Mouse (Mus musculus) spleen, embryonic (tissue): ENCODE data around the gene Cse1l.

Experiments used
- CTCF ChIA-PET: fragments of 350-600 bp; sonication (Branson Sonifier 250); formaldehyde crosslinking; loops from one replicate; lab custom pipeline; 2022; lab: Charles Lee

Cse1l gene

DNA sequence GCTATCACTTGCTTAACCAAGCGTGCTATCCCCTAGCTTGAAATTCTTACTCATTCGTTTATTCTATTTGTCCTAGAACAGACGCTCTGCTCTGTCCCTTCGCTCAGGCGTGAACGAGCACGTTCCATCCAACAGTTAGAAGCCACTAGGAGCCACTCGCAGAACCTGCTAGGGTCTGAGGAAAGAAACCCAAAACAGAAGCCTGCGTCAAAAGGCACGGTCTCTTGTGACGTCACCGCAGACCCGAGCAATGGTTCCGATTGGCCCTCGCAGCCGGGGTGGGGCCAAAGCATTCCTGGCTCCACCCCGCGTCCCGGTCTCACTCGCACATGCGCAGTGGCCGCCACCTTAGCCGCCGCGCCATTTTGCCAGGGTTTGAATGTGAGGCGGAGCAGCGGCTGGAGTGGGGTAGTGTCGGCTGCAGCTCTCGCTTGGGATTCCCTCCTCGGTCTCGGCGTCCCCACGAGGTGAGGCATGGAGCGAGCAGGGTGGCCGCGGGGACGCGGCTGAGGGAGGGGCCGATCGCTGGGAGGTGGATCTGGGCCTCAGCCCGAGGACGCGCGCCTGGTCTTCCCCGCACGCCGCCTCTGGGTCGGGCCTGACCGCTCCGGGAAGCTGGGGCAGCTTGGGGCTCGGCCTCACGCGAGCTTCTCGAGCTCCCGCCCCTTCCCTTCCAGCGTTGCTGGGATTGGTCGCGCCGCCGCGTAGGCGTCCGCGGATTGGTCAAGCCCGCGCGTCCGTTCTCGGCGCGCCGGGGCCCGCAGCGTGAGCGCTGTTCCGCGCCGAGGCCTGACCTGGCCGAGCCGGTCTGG lies at the start of gene Cse1l:
TSS of gene Cse1l (plus strand) at position 330 of the 812 bp plus-strand sequence.
- CTCF ChIA-PET = no interaction called here

DNA sequence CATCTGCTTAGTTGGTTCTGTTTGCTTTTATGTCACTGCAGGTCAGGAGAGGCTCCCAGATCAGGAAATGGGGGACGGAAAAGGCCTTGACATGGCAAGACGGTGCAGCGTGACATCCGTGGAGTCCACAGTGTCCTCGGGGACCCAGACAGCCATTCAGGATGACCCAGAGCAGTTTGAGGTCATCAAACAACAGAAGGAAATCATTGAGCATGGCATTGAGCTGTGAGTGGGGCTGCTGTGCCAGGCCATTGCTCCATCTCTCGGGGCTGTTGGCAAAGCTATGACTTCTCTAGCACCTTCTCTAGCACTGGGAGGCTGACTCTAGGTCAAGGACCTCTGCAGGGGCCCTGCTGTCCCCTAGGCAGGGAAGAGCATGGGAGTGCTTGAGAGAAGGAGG lies 49.5 kb upstream of the Cse1l start:
- CTCF ChIA-PET = interaction anchor here (0.6 to 0.9 kb wide), 2 partner anchors 136 to 236 kb away, joined by 3 to 5 read pairs; no protein-coding TSS in a partner anchor

DNA sequence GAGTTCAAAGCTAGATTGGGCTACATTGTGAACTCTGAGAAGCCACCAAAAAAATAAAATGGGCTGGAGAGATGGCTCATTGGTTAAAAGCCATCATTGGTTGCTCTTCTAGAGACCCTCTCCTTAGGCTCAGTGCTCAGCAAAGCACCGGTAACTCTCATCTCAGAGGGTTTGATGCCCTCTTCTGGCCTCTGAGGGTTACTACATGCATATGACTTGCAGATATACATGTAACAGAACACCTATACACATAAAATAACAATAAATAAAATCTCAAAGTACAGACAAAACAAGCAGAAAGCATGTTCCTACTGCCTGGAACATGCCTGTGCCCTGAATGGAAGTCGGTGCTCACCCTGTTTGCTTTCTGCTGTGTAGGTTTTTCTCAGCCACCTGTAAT lies 48.7 kb upstream of the Cse1l start:
- CTCF ChIA-PET = interaction anchor here (0.9 kb wide), 1 partner anchor 236 kb away, joined by 3 read pairs; no protein-coding TSS in a partner anchor

DNA sequence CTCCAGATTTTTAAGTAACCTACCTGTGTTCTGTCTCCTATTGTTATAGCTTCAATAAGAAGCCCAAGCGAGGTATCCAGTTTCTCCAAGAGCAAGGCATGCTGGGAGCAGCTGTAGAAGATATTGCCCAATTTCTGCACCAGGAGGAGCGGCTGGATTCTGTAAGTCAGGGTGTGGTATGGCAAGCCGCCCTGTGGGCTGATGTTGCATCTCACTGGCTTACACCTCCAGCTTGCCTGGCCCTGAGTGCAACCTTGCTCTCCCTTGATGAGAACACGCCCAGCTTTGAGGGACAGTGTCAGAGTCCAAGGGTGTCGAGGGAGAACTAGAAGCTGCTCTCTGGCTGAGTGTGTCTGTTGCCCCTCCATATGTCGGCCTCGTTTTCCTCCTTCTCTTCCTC lies 46.6 kb upstream of the Cse1l start:
- CTCF ChIA-PET = no interaction called here

- CTCF ChIA-PET = no interaction called here
These were observed 43.3 kb upstream of the Cse1l start for GRCm38 (mm10) chr2:166862505-166862904.

GRCm38 (mm10) chr2:166865476-166865875 lies 40.4 kb upstream of the Cse1l start:
- CTCF ChIA-PET = interaction anchor here (0.6 kb wide), 1 partner anchor 63 kb away, joined by 3 read pairs; no protein-coding TSS in a partner anchor

DNA sequence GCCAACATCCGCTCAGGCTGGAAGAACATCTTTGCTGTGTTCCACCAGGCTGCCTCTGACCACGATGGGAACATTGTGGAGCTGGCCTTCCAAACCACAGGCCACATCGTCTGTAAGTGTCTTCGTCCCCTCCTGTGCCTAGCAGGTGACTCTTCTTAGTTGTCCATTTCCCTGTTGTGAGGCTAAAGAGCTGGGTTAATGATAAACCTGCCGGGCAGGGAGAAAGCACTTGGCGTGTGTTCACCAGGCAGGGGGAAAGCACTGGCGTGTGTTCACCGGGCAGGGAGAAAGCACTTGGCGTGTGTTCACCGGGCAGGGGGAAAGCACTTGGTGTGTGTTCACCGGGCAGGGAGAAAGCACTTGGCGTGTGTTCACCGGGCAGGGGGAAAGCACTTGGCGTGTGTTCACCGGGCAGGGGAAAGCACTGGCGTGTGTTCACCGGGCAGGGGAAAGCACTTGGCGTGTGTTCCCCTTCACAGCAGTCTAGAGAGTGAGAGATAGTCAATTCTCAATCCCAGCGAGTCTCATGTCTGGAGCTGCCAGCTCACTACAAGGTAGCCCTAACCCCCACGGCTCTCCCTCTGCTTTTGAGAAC lies 35.5 kb upstream of the Cse1l start:
- CTCF ChIA-PET = no interaction called here

DNA sequence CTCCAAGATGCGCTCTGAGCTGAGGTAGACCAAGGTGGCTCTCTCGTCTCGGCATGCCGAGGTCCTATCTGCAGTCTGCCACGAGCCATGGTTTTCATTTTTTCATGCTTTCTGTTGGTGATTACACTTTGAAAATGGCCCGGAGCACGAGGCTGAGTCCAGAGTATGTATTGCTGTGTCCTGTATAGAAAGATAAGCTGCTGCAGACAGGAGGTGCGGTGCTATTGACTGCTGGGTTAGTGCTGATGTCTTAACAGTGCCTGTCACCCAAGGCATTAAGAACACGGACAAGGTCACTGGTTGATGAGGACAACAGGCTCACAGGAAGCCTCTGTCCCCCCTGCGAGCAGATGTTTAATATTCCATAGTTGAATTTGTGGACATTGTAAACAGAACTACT lies 34.9 kb upstream of the Cse1l start:
- CTCF ChIA-PET = no interaction called here

DNA sequence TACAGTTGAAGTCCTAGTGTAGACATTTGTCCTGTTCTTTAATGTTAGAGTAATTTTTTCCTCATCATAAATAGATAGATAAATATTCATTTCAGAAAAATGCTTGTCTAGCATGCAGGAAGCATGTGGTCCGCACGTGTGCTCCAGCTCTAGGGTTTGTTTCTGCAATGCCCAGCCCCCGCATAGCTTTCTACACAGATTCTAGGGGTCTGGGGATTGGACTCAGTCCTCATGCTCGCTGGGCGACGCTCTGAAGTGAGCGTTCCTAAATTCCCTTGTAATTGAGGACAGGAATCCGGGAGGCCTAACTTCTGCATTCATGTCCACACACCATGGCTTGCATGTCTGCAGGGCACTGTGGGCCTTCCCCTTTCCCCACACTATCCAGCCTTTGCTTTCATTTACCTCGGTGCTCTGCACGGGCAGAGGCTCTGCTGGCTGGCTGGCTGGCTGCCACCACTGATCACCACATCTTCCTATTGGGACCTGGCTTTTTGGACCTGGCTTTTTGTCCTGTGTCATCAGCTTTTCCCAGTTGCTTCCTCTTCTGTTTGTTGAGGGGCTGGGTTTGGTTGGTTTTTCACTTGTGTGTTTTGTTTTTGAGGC lies 31.1 kb upstream of the Cse1l start:
- CTCF ChIA-PET = no interaction called here

DNA sequence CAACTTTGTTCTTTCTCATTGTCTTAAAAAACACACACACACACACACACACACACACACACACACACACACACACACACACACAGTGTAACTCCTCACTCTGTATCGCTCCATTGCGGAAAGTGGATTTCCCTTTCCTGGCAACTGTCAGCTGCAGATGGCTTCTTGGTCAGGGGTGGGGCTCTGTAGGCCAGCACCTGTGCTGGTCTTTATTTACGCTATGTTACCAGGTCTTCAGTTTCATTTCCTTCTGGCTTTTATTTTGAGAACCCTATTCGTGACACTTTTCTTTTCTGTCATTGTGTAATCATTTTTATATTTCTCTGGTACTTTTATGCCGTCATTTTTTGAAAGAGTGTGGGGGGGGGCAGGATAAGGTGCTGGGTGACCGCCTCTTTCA lies 30.3 kb upstream of the Cse1l start:
- CTCF ChIA-PET = interaction anchor here (0.7 kb wide), 1 partner anchor 180 kb away, joined by 3 read pairs; no protein-coding TSS in a partner anchor

DNA sequence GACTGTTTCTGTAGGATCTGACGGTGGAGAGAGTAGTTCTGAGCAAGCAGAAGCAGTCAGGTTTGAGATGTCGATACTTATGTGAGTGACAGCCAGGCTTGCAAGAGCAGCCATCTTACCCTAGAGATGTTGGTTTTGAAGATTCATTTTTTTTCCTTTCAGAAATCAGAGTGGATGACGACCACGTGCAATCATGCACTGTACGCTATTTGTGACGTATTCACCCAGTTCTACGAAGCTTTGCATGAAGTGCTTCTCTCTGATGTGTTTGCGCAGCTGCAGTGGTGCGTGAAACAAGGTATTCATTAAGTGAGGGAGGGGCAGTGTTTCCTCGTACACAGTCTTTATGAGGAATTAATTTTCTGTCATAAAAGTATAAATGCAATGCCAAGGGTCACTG lies 29.5 kb upstream of the Cse1l start:
- CTCF ChIA-PET = interaction anchor here (1.0 kb wide), 1 partner anchor 9 kb away, joined by 3 read pairs; no protein-coding TSS in a partner anchor

DNA sequence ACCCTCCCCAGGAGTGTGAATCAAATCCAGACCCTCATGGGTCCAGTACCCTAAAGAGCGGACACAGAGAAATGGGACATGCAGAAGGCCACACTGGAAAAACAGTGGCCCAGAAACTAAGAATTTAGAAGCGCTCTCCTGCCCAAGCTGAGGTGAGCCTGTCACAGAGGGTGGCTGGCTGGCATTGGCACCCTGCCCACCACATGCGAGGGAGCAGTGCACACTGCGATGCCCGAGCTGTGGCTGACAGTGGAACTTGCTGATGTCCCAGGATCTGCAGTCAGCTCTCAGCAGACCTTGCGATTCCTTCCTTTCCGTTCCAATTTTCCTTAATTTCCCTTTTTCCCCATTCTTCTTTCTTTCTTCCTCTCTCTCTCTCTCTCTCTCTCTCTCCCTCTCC lies 20.8 kb upstream of the Cse1l start:
- CTCF ChIA-PET = interaction anchor here (0.9 kb wide), 1 partner anchor 8 kb away, joined by 3 read pairs; no protein-coding TSS in a partner anchor

GRCm38 (mm10) chr2:166885619-166886018 lies 20.2 kb upstream of the Cse1l start:
- CTCF ChIA-PET = interaction anchor here (0.9 kb wide), 1 partner anchor 9 kb away, joined by 3 read pairs; no protein-coding TSS in a partner anchor

DNA sequence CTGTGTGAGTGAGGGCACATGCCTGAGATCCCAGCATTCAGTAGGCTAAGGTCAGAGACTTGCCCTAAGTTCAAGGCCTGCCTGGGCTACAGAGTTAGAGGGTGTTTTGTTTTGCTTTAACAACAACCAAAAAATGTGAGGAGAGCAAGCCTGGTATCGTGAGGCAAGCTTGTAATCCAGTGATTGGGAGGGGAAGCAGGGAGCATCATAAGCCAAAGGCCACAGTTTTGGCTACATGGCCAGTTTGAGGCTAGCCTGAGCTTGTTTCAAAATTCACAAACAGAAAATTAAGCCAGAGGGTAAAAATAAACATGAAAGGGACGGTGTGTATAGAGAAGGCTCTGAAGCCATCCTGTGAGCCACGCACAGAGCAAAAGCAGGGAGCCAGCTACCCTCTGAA lies 19.6 kb upstream of the Cse1l start:
- CTCF ChIA-PET = no interaction called here

- CTCF ChIA-PET = interaction anchor here (0.6 kb wide), 1 partner anchor 185 kb away, joined by 3 read pairs; no protein-coding TSS in a partner anchor
These were observed 18.0 kb upstream of the Cse1l start for GRCm38 (mm10) chr2:166887816-166888215.

DNA sequence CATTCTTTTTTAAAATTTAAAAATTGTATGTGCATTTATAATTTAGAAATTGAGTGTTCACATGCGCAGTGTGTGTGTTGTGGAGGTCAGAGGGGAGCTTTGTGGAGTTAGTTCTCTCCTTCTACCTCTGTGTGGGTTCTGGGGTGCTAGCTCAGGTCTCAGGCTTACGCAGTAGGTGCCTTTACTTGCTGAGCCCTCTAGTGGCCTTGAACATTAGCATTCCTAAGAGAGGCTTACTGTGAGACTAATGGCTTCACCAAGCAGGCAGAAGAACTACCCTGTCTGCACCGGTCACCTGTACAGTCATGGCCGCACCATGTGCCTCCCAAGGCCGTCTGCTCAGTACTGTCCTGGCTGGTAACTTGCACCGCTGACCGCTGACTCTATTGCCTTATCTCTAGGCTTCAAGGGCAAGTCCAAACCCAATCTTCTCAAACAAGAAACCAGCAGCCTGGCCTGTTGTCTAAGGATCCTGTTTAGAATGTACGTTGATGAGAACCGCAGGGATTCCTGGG lies 14.4 kb upstream of the Cse1l start:
- CTCF ChIA-PET = no interaction called here

- CTCF ChIA-PET = no interaction called here
These were observed 13.6 kb upstream of the Cse1l start for GRCm38 (mm10) chr2:166892158-166892680.

DNA sequence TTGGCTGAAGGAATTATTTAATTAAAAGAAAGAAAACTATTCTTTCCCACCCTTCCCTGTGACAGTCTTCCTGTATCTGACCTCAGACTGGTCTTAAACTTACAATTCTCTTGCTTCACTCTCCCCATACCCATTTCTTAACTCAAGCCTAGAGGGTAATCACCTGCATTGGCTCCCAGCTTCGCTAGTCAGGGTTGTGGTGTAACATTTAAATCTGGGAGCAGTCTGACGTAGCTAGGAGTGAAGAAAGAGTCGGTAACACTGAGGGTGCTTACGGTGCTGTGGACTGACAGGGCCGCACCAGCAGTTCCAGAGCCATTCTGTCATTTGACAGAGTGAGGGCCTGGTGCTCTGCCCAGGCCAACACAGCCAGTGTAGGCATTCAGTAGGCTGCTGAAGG lies 12.8 kb upstream of the Cse1l start:
- CTCF ChIA-PET = no interaction called here

DNA sequence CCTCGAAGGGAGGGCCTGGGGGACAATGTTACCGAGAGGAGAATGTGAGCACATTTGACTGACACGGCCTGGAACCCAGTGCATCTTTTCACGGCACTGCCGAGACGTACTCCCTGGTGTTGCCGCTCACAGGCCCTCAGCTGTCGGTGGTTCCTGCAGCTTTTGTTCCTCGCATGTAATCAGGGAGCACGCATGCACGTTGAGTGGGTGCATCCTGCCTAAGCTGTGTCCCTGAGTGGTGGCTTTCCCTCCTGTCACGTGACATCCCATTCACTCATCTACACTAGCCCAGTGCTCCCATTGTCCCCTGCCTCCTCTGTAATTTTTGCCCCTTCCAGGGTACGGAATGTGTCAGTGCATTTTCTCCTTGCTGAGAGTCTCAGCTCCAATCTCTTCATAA lies 9.5 kb upstream of the Cse1l start:
- CTCF ChIA-PET = no interaction called here

- CTCF ChIA-PET = no interaction called here
These were observed 8.9 kb upstream of the Cse1l start for GRCm38 (mm10) chr2:166896974-166897373.

DNA sequence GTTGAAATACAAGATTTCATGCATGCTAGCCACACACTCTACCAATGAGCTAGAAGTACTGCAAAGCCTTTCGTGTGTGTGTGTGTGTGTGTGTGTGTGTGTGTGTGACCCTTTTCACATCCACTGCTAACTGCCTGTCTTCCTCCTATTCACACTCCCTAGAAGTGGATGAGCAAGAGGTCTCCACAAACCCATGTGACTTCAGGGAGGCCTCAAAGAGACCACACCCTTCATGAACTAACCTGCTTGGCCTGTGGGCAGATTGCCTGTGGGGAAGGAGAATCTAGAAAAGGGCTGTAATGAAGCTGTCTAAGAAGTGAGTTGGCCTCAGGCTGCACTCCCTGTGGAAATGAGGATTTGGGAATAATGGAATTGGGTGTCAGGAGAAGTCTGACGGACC lies 6.7 kb upstream of the Cse1l start:
- CTCF ChIA-PET = interaction anchor here (0.6 kb wide), 2 partner anchors 18 to 26 kb away, joined by 3 read pairs; no protein-coding TSS in a partner anchor

GRCm38 (mm10) chr2:166899746-166900145 lies 6.1 kb upstream of the Cse1l start:
- CTCF ChIA-PET = interaction anchor here (0.6 kb wide), 1 partner anchor 18 kb away, joined by 3 read pairs; no protein-coding TSS in a partner anchor
